Mouse (Mus musculus): ENCODE measurements around the gene Atg10. TPM values are rescaled to one million over a fixed set of nuclear protein-coding genes. Genes with fewer than 3 reads are reported as not detected.

Atg10 gene
- total RNA-seq, 1 experiment from 2014 or later, result 8.0 TPM

- ATAC-seq (replicated peaks; ENCODE audit: insufficient number of reproducible peaks, low FRiP score, low TSS enrichment, poor library complexity, severe bottlenecking), result no peak
These were observed 68.2 kb downstream of the Atg10 start for GRCm38 (mm10) chr13:91155429-91156207.

DNA sequence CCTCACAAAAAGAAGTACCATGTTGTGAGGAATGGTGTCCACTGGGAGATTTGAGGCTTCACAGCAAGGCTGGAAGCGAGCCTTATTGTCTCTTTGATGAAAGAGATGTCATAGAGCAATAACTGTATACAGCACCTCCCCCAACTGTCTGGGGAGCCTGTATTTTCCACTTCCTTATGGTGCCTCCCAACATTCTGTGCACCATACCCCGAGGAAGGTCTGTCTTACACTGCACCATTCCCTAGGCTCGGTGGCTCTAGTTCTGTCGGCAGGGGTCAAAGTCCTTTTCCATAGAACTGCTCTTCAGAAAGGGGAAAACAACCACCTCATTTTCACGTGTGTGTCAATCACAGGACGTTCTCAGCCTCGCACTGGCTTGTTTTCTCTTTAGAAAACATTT, 69.1 kb downstream of the Atg10 start:
- ATAC-seq (replicated peaks; ENCODE audit: insufficient number of reproducible peaks, low FRiP score, low TSS enrichment, poor library complexity, severe bottlenecking), result no peak

- ATAC-seq (replicated peaks; ENCODE audit: insufficient number of reproducible peaks, low FRiP score, low TSS enrichment, poor library complexity, severe bottlenecking), result no peak
These were observed 87.4 kb downstream of the Atg10 start for GRCm38 (mm10) chr13:91136337-91136736.

DNA sequence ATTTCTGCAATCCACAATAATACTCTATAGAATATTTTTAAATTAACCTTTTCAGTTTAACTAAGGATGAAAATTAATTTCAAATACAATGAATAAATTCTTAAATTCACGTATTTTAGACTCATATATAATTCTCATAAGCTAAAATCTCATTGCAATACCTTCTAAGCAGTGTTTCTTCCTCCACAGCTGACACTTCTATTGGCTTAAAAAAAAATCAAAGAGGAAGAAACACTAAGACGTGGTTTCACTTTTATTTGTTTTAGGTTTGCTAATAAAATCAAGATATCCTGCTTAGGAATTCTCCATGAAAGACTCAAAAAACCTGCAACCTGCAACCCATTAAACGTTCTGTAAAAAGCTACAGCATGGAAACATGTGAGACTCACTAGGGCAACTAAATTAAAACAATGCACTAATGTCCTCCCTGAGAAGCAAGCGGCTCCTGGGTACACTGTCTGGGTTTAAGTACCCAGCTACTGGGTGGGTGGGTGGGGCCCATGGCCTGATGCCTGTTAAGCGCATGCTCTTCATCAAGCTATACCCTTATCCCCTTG, 90.4 kb downstream of the Atg10 start:
- ATAC-seq (replicated peaks; ENCODE audit: insufficient number of reproducible peaks, low FRiP score, low TSS enrichment, poor library complexity, severe bottlenecking), result no peak

DNA sequence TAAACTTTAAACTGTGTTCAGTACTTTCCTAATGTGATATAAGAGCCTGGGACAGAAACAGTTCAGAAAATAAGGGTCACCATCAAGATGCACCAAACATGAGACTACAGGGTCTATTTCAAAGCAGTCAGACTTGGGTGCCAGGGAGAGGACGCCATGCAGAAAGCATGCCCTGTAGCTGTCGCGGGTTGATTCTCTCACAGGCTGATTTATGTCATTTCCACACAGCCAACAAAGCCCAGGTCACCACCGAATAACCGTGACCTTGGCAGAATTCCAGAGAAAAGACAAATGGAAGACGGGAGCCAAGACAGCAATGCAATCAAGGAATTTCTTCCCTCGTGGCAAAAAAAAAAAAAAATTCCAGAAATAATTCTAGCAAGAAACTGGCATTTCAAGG, 94.7 kb downstream of the Atg10 start:
- ATAC-seq (replicated peaks; ENCODE audit: insufficient number of reproducible peaks, low FRiP score, low TSS enrichment, poor library complexity, severe bottlenecking), result no peak

GRCm38 (mm10) chr13:91128581-91128980, 95.2 kb downstream of the Atg10 start:
- no peak for ATAC-seq (replicated peaks; ENCODE audit: insufficient number of reproducible peaks, low FRiP score, low TSS enrichment, poor library complexity, severe bottlenecking)

DNA sequence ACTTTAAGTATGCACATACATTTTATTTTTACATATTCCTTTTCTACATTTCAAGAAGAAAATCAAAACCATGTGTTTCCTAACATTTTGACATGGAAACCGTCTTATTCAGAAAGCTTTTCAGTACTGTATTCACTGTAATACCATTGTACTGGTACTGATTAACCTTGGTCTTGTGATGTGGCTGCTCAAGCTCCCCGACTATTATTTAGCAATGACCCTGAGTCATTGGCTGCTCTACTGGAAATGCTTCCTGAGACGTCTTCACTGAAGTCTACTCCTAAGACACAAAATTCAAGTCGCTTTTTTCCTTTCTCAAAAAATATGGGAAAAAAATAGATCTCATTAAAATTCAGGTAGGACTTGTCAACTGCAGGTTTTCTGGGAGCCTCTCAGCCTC, 105.6 kb downstream of the Atg10 start:
- ATAC-seq (replicated peaks; ENCODE audit: insufficient number of reproducible peaks, low FRiP score, low TSS enrichment, poor library complexity, severe bottlenecking), result no peak

- no peak for ATAC-seq (replicated peaks; ENCODE audit: insufficient number of reproducible peaks, low FRiP score, low TSS enrichment, poor library complexity, severe bottlenecking)
These were observed 108.9 kb downstream of the Atg10 start for GRCm38 (mm10) chr13:91114880-91115279.

- ATAC-seq (replicated peaks; ENCODE audit: insufficient number of reproducible peaks, low FRiP score, low TSS enrichment, poor library complexity, severe bottlenecking), result no peak
These were observed 116.3 kb downstream of the Atg10 start for GRCm38 (mm10) chr13:91107308-91107946.

DNA sequence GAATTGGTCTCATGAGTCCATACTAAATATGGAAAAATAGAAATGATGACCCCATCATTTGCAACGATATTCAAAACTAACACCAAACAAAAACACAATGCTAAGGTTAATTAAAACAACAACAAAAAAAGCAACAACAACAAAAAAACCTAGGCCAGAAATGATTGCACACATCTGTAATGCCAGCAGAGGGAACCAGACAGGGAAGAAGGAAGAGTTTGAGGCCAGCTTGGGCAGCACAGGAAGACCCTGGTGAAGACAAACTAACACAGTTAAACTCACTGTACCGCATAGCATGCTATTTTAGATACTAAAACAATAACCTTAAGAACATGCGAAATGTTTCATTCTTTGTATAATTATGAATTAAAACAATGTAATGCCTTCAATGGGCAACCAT, 121.5 kb downstream of the Atg10 start:
- ATAC-seq (replicated peaks; ENCODE audit: insufficient number of reproducible peaks, low FRiP score, low TSS enrichment, poor library complexity, severe bottlenecking), result no peak

- ATAC-seq (replicated peaks; ENCODE audit: insufficient number of reproducible peaks, low FRiP score, low TSS enrichment, poor library complexity, severe bottlenecking), result no peak
These were observed 123.4 kb downstream of the Atg10 start for GRCm38 (mm10) chr13:91100417-91100816.

DNA sequence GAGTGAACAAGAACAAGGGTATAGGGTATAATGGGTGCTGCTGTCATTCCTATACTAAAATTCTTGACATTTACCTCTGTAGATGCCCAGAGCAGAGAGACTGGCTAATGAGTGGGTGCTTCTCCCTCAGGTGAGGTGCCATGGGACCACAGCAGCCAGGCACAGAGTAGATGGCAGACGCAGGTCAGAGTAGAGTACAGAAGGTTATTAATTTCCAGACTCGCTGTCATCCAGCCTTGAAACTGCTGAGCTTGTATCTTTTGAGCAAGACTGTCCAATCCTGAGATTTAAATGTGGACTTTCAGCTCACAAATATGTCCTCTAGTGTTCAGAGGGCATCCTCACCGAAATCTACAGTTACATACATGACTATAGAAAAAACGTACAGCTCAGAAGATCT, 128.9 kb downstream of the Atg10 start:
- ATAC-seq (replicated peaks; ENCODE audit: insufficient number of reproducible peaks, low FRiP score, low TSS enrichment, poor library complexity, severe bottlenecking), result no peak

- ATAC-seq (replicated peaks; ENCODE audit: insufficient number of reproducible peaks, low FRiP score, low TSS enrichment, poor library complexity, severe bottlenecking), result no peak; the same call in 1 of the 2 replicates
These were observed 129.6 kb downstream of the Atg10 start for GRCm38 (mm10) chr13:91094196-91094595.

DNA sequence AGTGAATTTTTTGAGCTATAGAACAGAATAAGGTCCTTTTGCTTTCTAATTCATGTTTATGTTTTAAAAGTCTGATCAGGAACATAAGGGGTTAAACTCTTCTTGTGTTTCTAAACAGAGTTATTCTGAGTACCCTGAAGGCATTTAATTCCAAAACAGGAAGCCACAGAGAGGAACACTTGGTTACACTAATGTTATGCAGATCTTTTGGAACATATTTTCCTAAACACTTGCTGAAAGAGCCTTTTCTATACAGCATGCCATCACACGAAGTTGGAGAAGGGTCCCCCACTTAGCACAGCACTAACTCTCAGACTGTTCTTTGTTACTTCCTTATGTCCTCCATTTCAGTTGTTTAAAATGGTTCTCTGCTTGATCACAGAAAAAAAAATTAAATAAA, 130.2 kb downstream of the Atg10 start:
- ATAC-seq (replicated peaks; ENCODE audit: insufficient number of reproducible peaks, low FRiP score, low TSS enrichment, poor library complexity, severe bottlenecking), result no peak

DNA sequence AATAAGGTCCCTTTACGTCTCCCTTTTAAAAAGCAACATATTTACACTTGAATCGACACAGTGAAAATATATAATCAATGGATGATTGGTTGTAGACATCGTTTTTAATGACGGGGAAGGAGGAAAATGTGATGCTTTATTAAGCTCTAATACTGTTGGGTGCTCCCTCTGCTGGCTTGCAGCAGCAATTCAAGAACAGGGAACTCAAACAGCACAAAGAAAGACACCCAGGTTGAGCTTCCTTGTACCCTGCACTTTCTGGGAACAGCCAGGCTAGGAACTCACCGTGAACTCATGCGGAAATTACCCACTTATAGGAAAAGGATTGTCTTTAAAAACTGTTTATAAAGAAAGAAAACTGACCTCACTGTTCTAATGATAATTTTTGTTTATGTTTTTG, 130.6 kb downstream of the Atg10 start:
- no peak for ATAC-seq (replicated peaks; ENCODE audit: insufficient number of reproducible peaks, low FRiP score, low TSS enrichment, poor library complexity, severe bottlenecking)

DNA sequence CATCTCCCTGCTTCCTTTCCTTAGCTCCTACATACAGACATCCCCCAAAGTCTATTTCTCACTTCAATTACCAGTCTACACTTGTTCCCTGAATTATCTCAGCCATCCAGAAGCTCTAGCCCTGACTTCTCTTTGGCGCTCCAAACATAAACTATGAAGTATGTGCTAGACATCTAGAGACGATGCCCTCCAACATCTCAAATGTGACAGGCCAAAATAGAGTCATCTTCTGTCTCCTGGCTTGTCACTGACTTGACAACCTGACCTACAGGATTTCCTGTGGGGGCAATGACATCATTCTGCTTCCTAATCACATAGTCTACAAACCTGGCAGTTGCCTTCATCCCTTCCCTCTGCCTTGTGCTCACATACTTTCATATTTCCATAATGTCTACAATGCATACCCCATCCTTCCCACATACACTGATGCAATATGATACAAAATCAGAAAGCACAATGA, 132.0 kb downstream of the Atg10 start:
- ATAC-seq (replicated peaks; ENCODE audit: insufficient number of reproducible peaks, low FRiP score, low TSS enrichment, poor library complexity, severe bottlenecking), result 0 out of 2 replicates have a peak, but pooled peaks have one; percentile 28

- ATAC-seq (replicated peaks; ENCODE audit: insufficient number of reproducible peaks, low FRiP score, low TSS enrichment, poor library complexity, severe bottlenecking), result no peak
These were observed 132.7 kb downstream of the Atg10 start for GRCm38 (mm10) chr13:91090861-91091730.

GRCm38 (mm10) chr13:91086361-91086900, 137.3 kb downstream of the Atg10 start:
- ATAC-seq (replicated peaks; ENCODE audit: insufficient number of reproducible peaks, low FRiP score, low TSS enrichment, poor library complexity, severe bottlenecking), result no peak

GRCm38 (mm10) chr13:91072351-91072750, 151.4 kb downstream of the Atg10 start:
- ATAC-seq (replicated peaks; ENCODE audit: insufficient number of reproducible peaks, low FRiP score, low TSS enrichment, poor library complexity, severe bottlenecking), result no peak

Data from monocyte, adult 5-6 weeks (primary cell).